Mouse (Mus musculus): ENCODE results near the gene Ppp1r12c. TPM values are rescaled to one million over a fixed set of nuclear protein-coding genes. Genes with fewer than 3 reads are reported as not detected.

Gene Ppp1r12c
- total and polyA plus RNA-seq, 2 experiments: 21.8 to 22.2 TPM

DNA sequence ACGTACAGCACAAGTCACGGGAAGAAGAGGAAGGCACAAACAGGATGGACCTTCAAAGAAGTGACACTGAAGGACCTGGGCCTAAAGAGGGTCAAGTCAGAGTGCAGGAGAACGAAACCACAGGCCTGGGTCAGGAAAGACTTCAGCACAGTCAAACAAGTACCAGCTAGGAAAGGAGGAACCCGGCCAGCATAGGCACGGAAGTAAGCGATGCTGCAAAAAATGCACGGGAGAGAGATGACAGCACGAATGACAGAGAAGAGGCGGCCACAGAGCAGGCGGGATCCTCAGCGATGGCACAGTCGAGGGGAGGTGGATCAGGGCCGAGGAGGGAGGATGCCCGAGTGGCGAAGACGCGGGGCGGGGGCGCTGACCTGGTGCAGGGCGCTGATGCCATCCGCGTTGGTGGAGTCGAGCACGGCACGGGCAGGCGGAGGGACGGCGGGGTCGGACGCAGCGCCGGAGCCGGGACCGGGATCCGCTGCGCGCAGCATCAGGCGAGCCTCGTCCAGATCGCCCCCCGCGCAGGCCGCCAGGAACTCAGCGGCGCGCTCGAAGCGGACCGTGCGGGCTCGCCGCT, 498 bp downstream of the Ppp1r12c start:
- no peaks in the 10 kb centered on the region for H3K27me3 ChIP-seq (ENCODE audit: control insufficient read depth, insufficient read depth, low read length)
- H3K36me3 ChIP-seq (ENCODE audit: control insufficient read depth, insufficient read depth, low read length): no peaks in the 10 kb centered on the region; the same call in 1 of the 2 replicates
- peak overlapping the region; percentile 97 for H3K4me3 ChIP-seq (ENCODE audit: insufficient read depth, low read depth, low read length)
- WGBS: under 1% methylated on average over 52 of the region's 52 CpGs
- H3K79me2 ChIP-seq (ENCODE audit: control insufficient read depth, insufficient read depth, low read length): peaks cover 32% of the 10 kb centered on the region
- TF ChIP-seq CTCF (IDR thresholded peaks at IDR 0.05; ENCODE audit: low read depth, low read length) (no peak), POLR2A (IDR thresholded peaks at IDR 0.05; ENCODE audit: extremely low read depth, insufficient read depth, low read length) (no peak)
- H3K4me1 ChIP-seq (ENCODE audit: control insufficient read depth, insufficient read depth, low read length): peaks cover 10% of the 10 kb centered on the region
- peak; percentile 24 for DNase-seq (ENCODE audit: extremely low read depth, low read depth, low spot score)
- H3K9ac ChIP-seq (ENCODE audit: low read depth, low read length): peak overlapping the region; percentile 91
- peak overlapping the region; percentile 20 for H3K27ac ChIP-seq (replicated peaks; ENCODE audit: insufficient read depth, low read depth, low read length)

- no peaks in the 10 kb centered on the region; the same call in 1 of the 2 replicates for H3K36me3 ChIP-seq (ENCODE audit: control insufficient read depth, insufficient read depth, low read length)
- TF ChIP-seq CTCF (IDR thresholded peaks at IDR 0.05; ENCODE audit: low read depth, low read length): no peak
- TF ChIP-seq POLR2A (IDR thresholded peaks at IDR 0.05; ENCODE audit: extremely low read depth, insufficient read depth, low read length): no peak
- H3K79me2 ChIP-seq (ENCODE audit: control insufficient read depth, insufficient read depth, low read length): peaks cover 32% of the 10 kb centered on the region
- no peak overlapping the region for H3K4me3 ChIP-seq (ENCODE audit: insufficient read depth, low read depth, low read length)
- H3K27me3 ChIP-seq (ENCODE audit: control insufficient read depth, insufficient read depth, low read length): no peaks in the 10 kb centered on the region
- H3K4me1 ChIP-seq (ENCODE audit: control insufficient read depth, insufficient read depth, low read length): peaks cover 10% of the 10 kb centered on the region
- DNase-seq (ENCODE audit: extremely low read depth, low read depth, low spot score): no peak
- 0 out of 2 replicates have a peak overlapping the region, but pooled peaks have one; percentile 1 for H3K9ac ChIP-seq (ENCODE audit: low read depth, low read length)
- no peak overlapping the region for H3K27ac ChIP-seq (replicated peaks; ENCODE audit: insufficient read depth, low read depth, low read length)
- WGBS: 89% methylated on average over 4 of the region's 4 CpGs
Observed at GRCm38 (mm10) chr7:4499034-4499433, 2.4 kb downstream of the Ppp1r12c start.

- TF ChIP-seq CTCF (IDR thresholded peaks at IDR 0.05; ENCODE audit: low read depth, low read length) (no peak), POLR2A (IDR thresholded peaks at IDR 0.05; ENCODE audit: extremely low read depth, insufficient read depth, low read length) (no peak)
- no peak overlapping the region for H3K9ac ChIP-seq (ENCODE audit: low read depth, low read length)
- H3K4me1 ChIP-seq (ENCODE audit: control insufficient read depth, insufficient read depth, low read length): peaks cover 10% of the 10 kb centered on the region
- no peaks in the 10 kb centered on the region; the same call in 1 of the 2 replicates for H3K36me3 ChIP-seq (ENCODE audit: control insufficient read depth, insufficient read depth, low read length)
- DNase-seq (ENCODE audit: extremely low read depth, low read depth, low spot score): peak; percentile 19
- peaks cover 32% of the 10 kb centered on the region for H3K79me2 ChIP-seq (ENCODE audit: control insufficient read depth, insufficient read depth, low read length)
- no peaks in the 10 kb centered on the region for H3K27me3 ChIP-seq (ENCODE audit: control insufficient read depth, insufficient read depth, low read length)
- H3K4me3 ChIP-seq (ENCODE audit: insufficient read depth, low read depth, low read length): no peak overlapping the region
- H3K27ac ChIP-seq (replicated peaks; ENCODE audit: insufficient read depth, low read depth, low read length): no peak overlapping the region
- 59% methylated on average over 9 of the region's 9 CpGs for WGBS
Observed at GRCm38 (mm10) chr7:4498251-4498650, 3.2 kb downstream of the Ppp1r12c start.

GRCm38 (mm10) chr7:4497271-4497903, 4.1 kb downstream of the Ppp1r12c start:
- DNase-seq (ENCODE audit: extremely low read depth, low read depth, low spot score): peak; percentile 44
- Histone ChIP-seq H3K27ac (replicated peaks; ENCODE audit: insufficient read depth, low read depth, low read length) (no peak overlapping the region), H3K27me3 (ENCODE audit: control insufficient read depth, insufficient read depth, low read length) (no peaks in the 10 kb centered on the region), H3K4me1 (ENCODE audit: control insufficient read depth, insufficient read depth, low read length) (peaks cover 10% of the 10 kb centered on the region), H3K36me3 (ENCODE audit: control insufficient read depth, insufficient read depth, low read length) (no peaks in the 10 kb centered on the region; the same call in 1 of the 2 replicates), H3K4me3 (ENCODE audit: insufficient read depth, low read depth, low read length) (no peak overlapping the region), H3K9ac (ENCODE audit: low read depth, low read length) (no peak overlapping the region), H3K79me2 (ENCODE audit: control insufficient read depth, insufficient read depth, low read length) (peaks cover 32% of the 10 kb centered on the region)
- no peak for TF ChIP-seq POLR2A (IDR thresholded peaks at IDR 0.05; ENCODE audit: extremely low read depth, insufficient read depth, low read length)
- no peak for TF ChIP-seq CTCF (IDR thresholded peaks at IDR 0.05; ENCODE audit: low read depth, low read length)
- 75% methylated on average over 9 of the region's 9 CpGs for WGBS

- H3K36me3 ChIP-seq (ENCODE audit: control insufficient read depth, insufficient read depth, low read length): no peaks in the 10 kb centered on the region; the same call in 1 of the 2 replicates
- no peak for TF ChIP-seq CTCF (IDR thresholded peaks at IDR 0.05; ENCODE audit: low read depth, low read length)
- TF ChIP-seq POLR2A (IDR thresholded peaks at IDR 0.05; ENCODE audit: extremely low read depth, insufficient read depth, low read length): no peak
- H3K4me3 ChIP-seq (ENCODE audit: insufficient read depth, low read depth, low read length): no peak overlapping the region
- H3K4me1 ChIP-seq (ENCODE audit: control insufficient read depth, insufficient read depth, low read length): peaks cover 10% of the 10 kb centered on the region
- peaks cover 32% of the 10 kb centered on the region for H3K79me2 ChIP-seq (ENCODE audit: control insufficient read depth, insufficient read depth, low read length)
- DNase-seq (ENCODE audit: extremely low read depth, low read depth, low spot score): no peak
- WGBS: 84% methylated on average over 3 of the region's 3 CpGs
- no peak overlapping the region for H3K9ac ChIP-seq (ENCODE audit: low read depth, low read length)
- no peaks in the 10 kb centered on the region for H3K27me3 ChIP-seq (ENCODE audit: control insufficient read depth, insufficient read depth, low read length)
- H3K27ac ChIP-seq (replicated peaks; ENCODE audit: insufficient read depth, low read depth, low read length): no peak overlapping the region
Observed at GRCm38 (mm10) chr7:4496468-4496867, 5.0 kb downstream of the Ppp1r12c start.

DNA sequence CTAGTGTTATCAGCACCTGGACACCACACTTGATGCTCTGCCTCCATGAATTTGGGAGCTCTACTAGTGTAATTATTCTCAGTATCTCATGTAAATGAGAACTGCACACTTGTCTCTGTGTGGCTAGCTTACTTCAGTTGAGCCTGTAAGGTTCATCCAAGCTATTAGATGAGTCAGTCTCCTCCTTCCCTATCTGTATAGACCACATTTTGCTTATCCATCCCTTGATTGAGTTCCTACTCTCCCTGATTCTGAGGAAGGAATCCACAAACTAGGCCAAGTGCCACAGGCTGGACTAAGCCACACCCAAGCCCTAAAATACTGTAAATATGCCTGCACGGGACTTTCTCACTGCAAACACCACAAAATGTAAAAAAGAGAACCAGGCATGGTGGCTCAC, 7.5 kb downstream of the Ppp1r12c start:
- H3K27me3 ChIP-seq (ENCODE audit: control insufficient read depth, insufficient read depth, low read length): no peaks in the 10 kb centered on the region
- H3K36me3 ChIP-seq (ENCODE audit: control insufficient read depth, insufficient read depth, low read length): peaks cover 4% of the 10 kb centered on the region; the same call in 1 of the 2 replicates
- H3K4me3 ChIP-seq (ENCODE audit: insufficient read depth, low read depth, low read length): no peak overlapping the region
- no peak overlapping the region for H3K27ac ChIP-seq (replicated peaks; ENCODE audit: insufficient read depth, low read depth, low read length)
- peaks cover 4% of the 10 kb centered on the region; the same call in 1 of the 2 replicates for H3K4me1 ChIP-seq (ENCODE audit: control insufficient read depth, insufficient read depth, low read length)
- DNase-seq (ENCODE audit: extremely low read depth, low read depth, low spot score): no peak
- WGBS: 54% methylated on average over 1 of the region's 1 CpGs
- H3K9ac ChIP-seq (ENCODE audit: low read depth, low read length): no peak overlapping the region
- H3K79me2 ChIP-seq (ENCODE audit: control insufficient read depth, insufficient read depth, low read length): peaks cover 14% of the 10 kb centered on the region; the same call in 1 of the 2 replicates
- no peak for TF ChIP-seq CTCF (IDR thresholded peaks at IDR 0.05; ENCODE audit: low read depth, low read length)
- no peak for TF ChIP-seq POLR2A (IDR thresholded peaks at IDR 0.05; ENCODE audit: extremely low read depth, insufficient read depth, low read length)
